Mouse (Mus musculus) embryonic fibroblast, embryonic 13.5 days (primary cell): Measurements from ENCODE around the gene Lrrc4b. TPM values are rescaled to one million over a fixed set of nuclear protein-coding genes. Genes with fewer than 3 reads are reported as not detected.

ENCODE experiments used
- H3K27ac ChIP-seq: 2 replicates; pipeline ENCODE4 v1.5.1; 2012; ENCODE audit warnings: low read length, control low read depth, inconsistent platforms; ENCODE audit not compliant: insufficient read depth
- H3K4me1 ChIP-seq: 2 replicates; pipeline ENCODE4 v1.6.1; 2011; ENCODE audit warnings: low read length; ENCODE audit not compliant: control insufficient read depth, insufficient read depth
- H3K4me3 ChIP-seq: 2 replicates; pipeline ENCODE4 v1.5.1; 2011; ENCODE audit warnings: mild to moderate bottlenecking, control low read depth, low read length; ENCODE audit not compliant: insufficient read depth
- CTCF ChIP-seq: IDR thresholded peaks from 2 replicates; pipeline ENCODE4 v1.5.1; 2011; ENCODE audit warnings: mild to moderate bottlenecking, control low read depth, low read length, moderate library complexity, borderline replicate concordance; ENCODE audit not compliant: insufficient read depth
- POLR2A ChIP-seq: IDR thresholded peaks from 2 replicates; pipeline ENCODE4 v1.6.1; 2011; ENCODE audit warnings: low read depth, mild to moderate bottlenecking, control low read depth, low read length, moderate library complexity
- polyA plus RNA-seq: library from polyadenylated mRNA; stranded (reverse); fragments of >200 nt; gene quantifications from 2 replicates; pipeline ENCODE4 v1.2.4, GENCODE M21; 2011; ENCODE audit warnings: low read depth; ENCODE audit not compliant: missing spikeins, insufficient read length

Gene Lrrc4b
- polyA plus RNA-seq, 1 experiment, result 0.32 TPM

GRCm38 (mm10) chr7:44507491-44507890 lies 78.7 kb downstream of the Lrrc4b start:
- no peak for TF ChIP-seq CTCF
- TF ChIP-seq POLR2A, result no peak
- Histone ChIP-seq H3K27ac (no peak overlapping the region), H3K4me3 (no peak overlapping the region), H3K4me1 (no peaks in the 10 kb centered on the region)

Other genes with a start within 250 kb of the Lrrc4b start
- gene Klk1b24, start 240.8 kb upstream of the Lrrc4b start, polyA plus RNA-seq, result not detected in 2 replicates
- gene Klk1b3, start 230.8 kb upstream of the Lrrc4b start, polyA plus RNA-seq, result not detected in 2 replicates
- gene Klk1b4, start 221.6 kb upstream of the Lrrc4b start, polyA plus RNA-seq, result not detected in 2 replicates
- gene Klk1b5, start 213.1 kb upstream of the Lrrc4b start, polyA plus RNA-seq, result not detected in 2 replicates
- not detected in 2 replicates for gene Klk1, start 203.7 kb upstream of the Lrrc4b start, polyA plus RNA-seq
- not detected in 2 replicates for gene Gm36864, start 192.8 kb upstream of the Lrrc4b start, polyA plus RNA-seq
- 0.75 and 1.1 TPM in 2 replicates for gene 1700028J19Rik, start 182.3 kb upstream of the Lrrc4b start, polyA plus RNA-seq
- 71.4 and 78.0 TPM in 2 replicates for gene 2410002F23Rik, start 182.3 kb upstream of the Lrrc4b start, polyA plus RNA-seq
- gene Acp4, start 171.6 kb upstream of the Lrrc4b start, polyA plus RNA-seq, result not detected in 2 replicates
- gene Gm15517, start 167.6 kb upstream of the Lrrc4b start, polyA plus RNA-seq, result not detected in 2 replicates
- gene Clec11a, start 122.1 kb upstream of the Lrrc4b start, polyA plus RNA-seq, result 2.6 and 13.4 TPM in 2 replicates
- 1.1 and 2.6 TPM in 2 replicates for gene Shank1, start 118.8 kb upstream of the Lrrc4b start, polyA plus RNA-seq
- gene Syt3, start 44.9 kb upstream of the Lrrc4b start, polyA plus RNA-seq, result 0.18 and 0.25 TPM in 2 replicates
- gene 1700008O03Rik, start 43.2 kb upstream of the Lrrc4b start, polyA plus RNA-seq, result not detected in 2 replicates
- gene Aspdh, start 36.4 kb downstream of the Lrrc4b start, polyA plus RNA-seq, result not detected in 2 replicates
- gene Josd2, start 39.0 kb downstream of the Lrrc4b start, polyA plus RNA-seq, result 53.0 and 53.9 TPM in 2 replicates
- 100 and 111 TPM in 2 replicates for gene Emc10, start 67.5 kb downstream of the Lrrc4b start, polyA plus RNA-seq
- 2.7 and 4.4 TPM in 2 replicates for gene Fam71e1, start 67.6 kb downstream of the Lrrc4b start, polyA plus RNA-seq
- not detected in 2 replicates for gene Mybpc2, start 95.6 kb downstream of the Lrrc4b start, polyA plus RNA-seq
- gene Spib, start 103.1 kb downstream of the Lrrc4b start, polyA plus RNA-seq, result not detected in 2 replicates
- 21.1 and 23.7 TPM in 2 replicates for gene Pold1, start 119.8 kb downstream of the Lrrc4b start, polyA plus RNA-seq
- 55.1 and 58.4 TPM in 2 replicates for gene Nr1h2, start 124.9 kb downstream of the Lrrc4b start, polyA plus RNA-seq
- not detected in 2 replicates for gene Napsa, start 143.4 kb downstream of the Lrrc4b start, polyA plus RNA-seq
- gene Kcnc3, start 161.6 kb downstream of the Lrrc4b start, polyA plus RNA-seq, result 0.27 and 0.51 TPM in 2 replicates
- not detected in 2 replicates for gene Myh14, start 241.8 kb downstream of the Lrrc4b start, polyA plus RNA-seq